Mouse (Mus musculus): ENCODE results near the gene Zic1. TPM values are rescaled to one million over a fixed set of nuclear protein-coding genes. Genes with fewer than 3 reads are reported as not detected.

The Zic1 gene
- polyA plus RNA-seq, 1 experiment from 2014 or later = 16.5 TPM

DNA sequence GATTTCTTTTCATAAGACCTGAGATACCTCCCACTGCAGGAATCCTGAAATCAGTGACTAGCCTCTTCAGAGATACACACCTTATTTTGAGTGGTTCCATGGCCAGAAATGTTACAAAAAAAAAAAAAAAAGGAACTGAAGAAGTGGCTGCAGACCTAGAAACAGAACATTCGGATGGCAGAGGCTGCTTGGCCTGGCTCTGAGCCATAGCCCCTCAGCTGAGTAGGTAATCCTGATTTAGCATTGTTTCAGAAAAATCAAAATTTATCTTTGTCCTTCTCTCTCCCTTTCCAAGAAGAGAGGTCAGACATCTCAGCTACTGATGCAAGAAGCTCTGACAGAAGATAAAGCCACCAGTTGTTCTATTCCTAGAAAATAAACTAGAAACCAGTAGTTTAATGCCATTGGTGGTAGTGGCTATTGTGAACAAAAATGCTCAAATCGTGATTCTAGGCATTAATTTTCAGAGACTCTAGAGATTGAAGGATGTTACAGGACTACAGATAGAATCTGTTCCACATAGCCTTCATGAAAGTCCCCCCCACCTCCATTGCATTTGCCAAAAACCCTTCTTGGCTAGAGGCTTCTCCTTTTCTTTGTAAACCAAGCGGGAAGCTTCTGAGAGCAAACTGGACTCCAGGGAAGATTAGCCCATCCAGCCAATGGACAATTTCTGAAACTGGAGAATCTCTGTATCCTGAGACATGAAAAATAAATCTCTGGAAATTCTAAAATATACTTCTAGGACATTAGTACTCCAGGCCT lies 8.4 kb upstream of the Zic1 start:
- H3K4me3 ChIP-seq = no peak overlapping the region
- peak overlapping the region; percentile 9; the same call in 1 of the 2 replicates for H3K9ac ChIP-seq
- no peaks in the 10 kb centered on the region for H3K36me3 ChIP-seq
- no peaks in the 10 kb centered on the region for H3K9me3 ChIP-seq
- no peak for ATAC-seq (ENCODE audit: low read depth)
- WGBS = 21% methylated on average over 3 of the region's 3 CpGs
- H3K27me3 ChIP-seq = peaks cover 93% of the 10 kb centered on the region
- peaks cover 31% of the 10 kb centered on the region for H3K4me1 ChIP-seq (replicated peaks)
- H3K4me2 ChIP-seq = peak overlapping the region; percentile 33; the same call in 1 of the 2 replicates
- H3K27ac ChIP-seq (replicated peaks) = peak overlapping the region; percentile 15

DNA sequence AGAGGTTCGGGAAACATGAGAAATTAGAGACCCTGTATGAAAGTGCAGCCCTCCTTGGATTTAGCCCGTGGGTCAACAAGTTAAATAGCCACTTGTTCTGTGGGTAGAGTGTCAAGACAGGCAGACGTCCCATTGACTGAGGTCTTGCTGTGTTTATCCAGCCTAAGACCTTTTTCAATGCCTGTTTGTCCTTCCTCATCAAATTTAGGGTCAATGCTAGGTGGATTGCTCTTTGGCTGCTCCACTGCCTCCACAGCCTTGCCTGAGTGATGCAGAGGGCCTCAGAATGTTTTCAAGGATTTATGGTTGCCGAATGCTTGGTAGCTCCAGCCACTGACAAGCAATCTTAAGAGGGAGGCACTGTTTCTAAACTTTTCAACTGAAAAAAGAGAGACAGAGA lies 6.0 kb upstream of the Zic1 start:
- Histone ChIP-seq H3K27ac (replicated peaks) (peak overlapping the region; percentile 99), H3K9me3 (no peaks in the 10 kb centered on the region), H3K27me3 (peaks cover 92% of the 10 kb centered on the region), H3K36me3 (no peaks in the 10 kb centered on the region), H3K4me3 (peak overlapping the region; percentile 40), H3K4me1 (replicated peaks) (peaks cover 15% of the 10 kb centered on the region; the same call in 1 of the 2 replicates), H3K4me2 (peak overlapping the region; percentile 57), H3K9ac (peak overlapping the region; percentile 74)
- 13% methylated on average over 4 of the region's 4 CpGs for WGBS
- no peak for ATAC-seq (ENCODE audit: low read depth)

DNA sequence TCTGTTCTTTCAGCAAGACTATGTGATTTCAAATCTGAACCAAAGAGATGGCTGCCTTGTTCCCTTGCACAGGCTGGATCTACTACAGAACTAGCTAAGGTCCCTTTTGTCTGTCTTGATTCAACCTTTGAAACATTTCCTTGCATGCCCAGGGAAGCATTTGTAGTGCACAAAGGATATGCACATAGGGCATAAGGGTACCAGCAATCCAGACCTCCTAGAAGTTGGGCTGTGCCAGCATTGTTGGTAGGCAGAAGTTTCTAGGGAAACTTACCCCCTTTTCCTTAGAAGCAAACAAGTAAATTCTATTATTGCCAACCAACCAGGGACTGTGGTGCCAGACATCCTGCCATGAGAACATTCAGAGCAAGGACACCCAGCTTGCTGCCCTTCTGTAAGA lies 5.4 kb upstream of the Zic1 start:
- no peaks in the 10 kb centered on the region for H3K36me3 ChIP-seq
- H3K9ac ChIP-seq = peak overlapping the region; percentile 74
- no peak for ATAC-seq (ENCODE audit: low read depth)
- H3K4me3 ChIP-seq = peak overlapping the region; percentile 40
- H3K27me3 ChIP-seq = peaks cover 88% of the 10 kb centered on the region
- H3K4me1 ChIP-seq (replicated peaks) = peaks cover 13% of the 10 kb centered on the region; the same call in 1 of the 2 replicates
- peak overlapping the region; percentile 57 for H3K4me2 ChIP-seq
- H3K9me3 ChIP-seq = no peaks in the 10 kb centered on the region
- H3K27ac ChIP-seq (replicated peaks) = peak overlapping the region; percentile 99

DNA sequence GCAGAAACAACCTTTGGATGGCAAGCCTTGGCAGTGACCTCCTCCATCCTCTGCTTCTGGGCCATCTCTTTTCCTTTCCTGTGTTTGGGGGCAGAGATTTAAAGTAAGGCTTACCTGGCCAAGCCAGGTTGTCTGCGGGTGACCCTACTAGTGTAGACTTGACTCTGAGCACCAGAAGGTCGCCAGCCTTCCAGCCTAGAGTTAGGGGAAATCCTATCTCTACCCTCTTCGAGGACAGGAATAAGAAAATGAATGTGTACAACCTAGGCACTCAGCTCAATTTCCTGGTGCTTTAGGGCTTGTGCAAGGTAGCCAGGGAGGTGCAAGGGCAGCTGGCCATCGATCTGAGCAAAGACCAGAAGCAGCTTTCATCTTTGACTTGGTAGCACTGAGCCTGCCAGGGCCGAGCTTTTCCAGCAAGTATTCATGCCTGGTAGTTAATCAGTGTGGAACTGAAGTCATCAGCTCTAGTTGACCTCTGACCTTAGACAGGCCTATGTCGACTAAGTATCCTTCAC lies 4.6 kb upstream of the Zic1 start:
- Histone ChIP-seq H3K4me2 (peak overlapping the region; percentile 57), H3K27ac (replicated peaks) (peak overlapping the region; percentile 99), H3K27me3 (peaks cover 80% of the 10 kb centered on the region)

DNA sequence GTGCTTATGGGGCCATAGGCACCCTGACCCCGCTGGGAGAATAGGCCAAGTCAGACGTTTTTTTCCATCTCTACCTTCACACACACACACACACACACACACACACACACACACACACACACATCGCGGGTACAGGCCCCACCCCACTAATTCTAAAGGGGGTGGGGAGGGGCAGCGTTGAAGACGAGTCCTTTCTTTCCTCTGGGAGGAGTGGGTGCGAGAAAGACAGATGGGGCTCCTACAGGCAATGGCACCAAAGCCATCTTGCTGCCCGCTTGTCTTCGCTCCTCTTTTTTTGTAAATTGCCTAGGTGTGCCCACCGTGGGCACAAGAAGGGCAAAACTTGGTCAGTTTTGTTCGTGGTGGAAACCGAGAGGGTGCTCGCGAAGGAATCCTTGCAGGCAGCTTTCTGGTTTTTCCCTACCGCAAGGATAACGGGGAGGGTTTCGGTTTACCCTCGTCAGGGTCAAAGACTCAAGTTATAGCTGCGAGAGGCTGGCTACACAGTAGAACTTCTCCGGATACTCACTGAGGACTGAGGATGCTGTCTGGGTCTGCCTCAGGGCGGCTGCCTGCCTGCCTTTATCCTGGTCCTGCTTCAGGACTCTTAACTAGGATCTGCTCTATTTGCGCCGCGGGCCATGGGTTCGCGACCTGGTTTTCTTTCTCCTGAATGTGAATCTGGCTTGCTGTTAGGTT lies 3.8 kb upstream of the Zic1 start:
- peak overlapping the region; percentile 99 for H3K27ac ChIP-seq (replicated peaks)
- WGBS = 4% methylated on average over 26 of the region's 26 CpGs
- H3K27me3 ChIP-seq = peaks cover 73% of the 10 kb centered on the region

More for the DNA sequence above, 4.6 kb upstream of the Zic1 start:
- WGBS = 12% methylated on average over 6 of the region's 6 CpGs
- Histone ChIP-seq H3K9me3 (no peaks in the 10 kb centered on the region), H3K9ac (peak overlapping the region; percentile 74), H3K4me1 (replicated peaks) (peaks cover 13% of the 10 kb centered on the region; the same call in 1 of the 2 replicates), H3K4me3 (peak overlapping the region; percentile 40), H3K36me3 (no peaks in the 10 kb centered on the region)
- ATAC-seq (ENCODE audit: low read depth) = no peak

DNA sequence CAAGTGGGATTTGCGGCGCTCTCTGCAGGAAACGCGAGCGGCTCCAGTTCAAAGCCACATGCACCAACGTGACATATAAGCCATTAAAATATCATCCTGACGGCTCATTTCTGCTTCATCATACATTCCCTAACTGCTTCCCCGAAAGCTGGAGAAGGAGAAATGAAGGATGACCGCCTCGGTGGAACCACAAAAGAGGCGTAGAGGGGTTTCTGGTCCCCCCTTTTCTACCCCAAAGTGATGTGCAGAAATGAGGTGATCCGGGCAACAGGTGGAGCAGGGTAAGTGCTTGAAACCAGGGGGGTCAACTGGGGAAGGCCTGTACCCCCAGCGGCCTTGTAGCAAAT lies 3.3 kb upstream of the Zic1 start:
- H3K9me3 ChIP-seq = no peaks in the 10 kb centered on the region
- peak overlapping the region; percentile 99 for H3K27ac ChIP-seq (replicated peaks)
- 7% methylated on average over 13 of the region's 13 CpGs for WGBS
- peaks cover 69% of the 10 kb centered on the region for H3K27me3 ChIP-seq
- peak overlapping the region; percentile 74 for H3K9ac ChIP-seq
- peak overlapping the region; percentile 40 for H3K4me3 ChIP-seq
- ATAC-seq (ENCODE audit: low read depth) = no peak
- peak overlapping the region; percentile 57 for H3K4me2 ChIP-seq
- peaks cover 2% of the 10 kb centered on the region; the same call in 1 of the 2 replicates for H3K36me3 ChIP-seq
- H3K4me1 ChIP-seq (replicated peaks) = peaks cover 13% of the 10 kb centered on the region; the same call in 1 of the 2 replicates

More for the DNA sequence above, 3.8 kb upstream of the Zic1 start:
- Histone ChIP-seq H3K36me3 (no peaks in the 10 kb centered on the region), H3K4me1 (replicated peaks) (peaks cover 13% of the 10 kb centered on the region; the same call in 1 of the 2 replicates), H3K4me3 (peak overlapping the region; percentile 40), H3K9me3 (no peaks in the 10 kb centered on the region), H3K9ac (peak overlapping the region; percentile 74), H3K4me2 (peak overlapping the region; percentile 57)
- ATAC-seq (ENCODE audit: low read depth) = no peak

DNA sequence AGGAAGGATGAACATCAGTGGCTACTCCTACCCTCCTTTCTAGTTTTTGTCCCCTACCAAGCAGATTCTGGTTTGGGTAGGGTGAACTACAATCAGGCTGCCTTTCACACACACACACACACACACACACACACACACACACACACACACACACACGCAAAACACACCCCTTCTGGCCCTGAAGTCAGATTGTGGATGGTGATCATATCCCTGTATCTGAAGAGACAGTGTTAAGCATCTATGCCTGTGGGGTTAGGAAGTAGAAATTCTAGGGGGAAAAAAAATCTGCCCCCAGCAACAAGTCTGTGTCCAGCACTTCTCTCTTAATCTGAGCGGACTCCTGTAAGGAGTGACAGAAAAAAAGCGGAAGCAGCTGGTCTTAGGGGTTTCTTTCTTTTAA lies 2.5 kb upstream of the Zic1 start:
- WGBS = 6% methylated on average over 3 of the region's 3 CpGs
- Histone ChIP-seq H3K9ac (peak overlapping the region; percentile 74), H3K27ac (replicated peaks) (peak overlapping the region; percentile 99), H3K27me3 (peaks cover 72% of the 10 kb centered on the region), H3K4me2 (peak overlapping the region; percentile 57), H3K36me3 (peaks cover 4% of the 10 kb centered on the region; the same call in 1 of the 2 replicates), H3K9me3 (no peaks in the 10 kb centered on the region), H3K4me1 (replicated peaks) (peaks cover 13% of the 10 kb centered on the region; the same call in 1 of the 2 replicates), H3K4me3 (peak overlapping the region; percentile 40)
- ATAC-seq (ENCODE audit: low read depth) = no peak

DNA sequence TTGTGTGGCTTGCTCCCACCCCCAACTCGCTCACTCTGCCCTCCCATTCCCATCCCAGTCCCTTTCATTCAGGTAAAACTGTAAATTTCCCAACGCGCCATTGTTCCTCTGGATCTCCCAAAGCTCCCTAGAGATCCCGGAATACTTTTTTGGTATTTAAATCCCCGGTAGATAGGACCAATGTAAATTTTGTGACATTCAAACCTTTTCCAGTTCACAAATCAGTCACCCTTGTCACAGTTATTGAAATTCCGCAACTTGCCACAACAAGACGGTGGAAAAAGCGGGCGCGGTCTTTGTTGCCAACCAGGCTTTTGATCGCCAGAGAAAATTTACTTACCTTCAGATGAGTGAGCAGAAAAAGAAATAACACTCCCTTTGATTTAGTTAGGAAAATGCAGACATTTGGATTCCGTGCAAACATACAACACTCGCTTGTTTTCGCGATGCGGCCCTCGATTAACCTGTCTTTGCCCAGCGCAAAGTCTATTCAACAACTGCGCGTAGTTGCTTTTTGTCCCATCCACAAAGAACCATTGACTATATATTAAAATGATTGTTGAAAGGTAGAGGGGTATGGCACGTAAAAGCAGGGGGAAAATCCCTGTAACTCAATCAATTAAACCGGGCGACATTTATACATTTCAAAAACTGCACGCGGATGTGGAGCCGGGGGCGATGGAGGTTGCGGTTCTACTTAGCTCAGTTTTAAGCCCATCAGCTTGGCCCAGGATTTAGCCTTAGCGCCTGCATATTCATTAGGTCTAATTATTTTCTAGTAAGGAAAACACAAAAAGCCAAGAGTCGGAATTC lies 1.6 kb upstream of the Zic1 start:
- Histone ChIP-seq H3K4me3 (peak overlapping the region; percentile 72), H3K9me3 (no peaks in the 10 kb centered on the region), H3K4me2 (peak overlapping the region; percentile 57), H3K4me1 (replicated peaks) (peaks cover 13% of the 10 kb centered on the region; the same call in 1 of the 2 replicates), H3K27me3 (peaks cover 69% of the 10 kb centered on the region), H3K9ac (peak overlapping the region; percentile 73), H3K27ac (replicated peaks) (peak overlapping the region; percentile 99), H3K36me3 (peaks cover 4% of the 10 kb centered on the region)
- ATAC-seq (ENCODE audit: low read depth) = no peak
- WGBS = 1% methylated on average over 30 of the region's 30 CpGs

DNA sequence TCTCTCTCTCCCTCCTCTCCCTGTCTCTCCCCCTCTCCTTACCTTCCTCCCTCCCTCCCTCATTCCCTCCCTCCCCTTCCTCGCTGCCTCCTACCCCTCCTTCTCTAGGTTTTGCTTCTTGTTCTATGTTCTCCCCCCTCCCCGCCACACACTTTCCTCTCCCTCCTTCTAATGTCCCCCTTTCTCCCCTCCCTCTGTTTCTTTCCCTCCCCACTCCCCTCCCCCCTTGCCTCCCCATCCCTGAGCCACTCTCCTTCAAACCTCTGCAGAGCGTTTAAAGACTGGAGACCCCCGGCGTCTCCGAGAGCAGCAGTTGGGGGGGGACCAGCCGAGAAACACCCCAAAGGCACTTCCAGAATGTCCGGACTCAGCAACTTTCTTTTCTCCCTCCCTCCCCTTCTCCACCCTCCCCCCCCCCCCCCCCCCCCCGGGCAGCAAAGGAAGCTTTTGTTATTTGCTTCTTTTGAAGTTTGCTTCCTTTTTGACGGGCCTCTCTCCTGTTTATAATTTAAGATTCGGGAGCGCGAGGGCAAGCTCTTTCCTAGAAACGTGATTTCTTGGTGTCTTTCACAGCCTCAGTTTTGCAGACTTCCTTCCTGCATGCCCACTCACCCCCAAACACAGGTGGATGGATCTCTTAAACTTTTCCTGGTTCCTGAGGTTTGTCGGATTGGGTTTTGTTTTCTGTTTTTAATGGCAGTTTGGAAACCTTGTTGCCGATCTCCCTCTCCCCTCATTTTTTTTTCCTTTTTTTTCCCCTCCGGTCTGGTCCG lies 802 bp upstream of the Zic1 start:
- H3K9me3 ChIP-seq = no peaks in the 10 kb centered on the region
- H3K4me2 ChIP-seq = peak overlapping the region; percentile 57
- H3K27ac ChIP-seq (replicated peaks) = peak overlapping the region; percentile 99
- H3K4me3 ChIP-seq = peak overlapping the region; percentile 72
- peaks cover 61% of the 10 kb centered on the region for H3K27me3 ChIP-seq
- peaks cover 12% of the 10 kb centered on the region for H3K36me3 ChIP-seq
- H3K9ac ChIP-seq = peak overlapping the region; percentile 73
- 0% methylated on average over 15 of the region's 18 CpGs for WGBS
- peak; percentile 34 for ATAC-seq (ENCODE audit: low read depth)
- H3K4me1 ChIP-seq (replicated peaks) = peaks cover 10% of the 10 kb centered on the region; the same call in 1 of the 2 replicates

DNA sequence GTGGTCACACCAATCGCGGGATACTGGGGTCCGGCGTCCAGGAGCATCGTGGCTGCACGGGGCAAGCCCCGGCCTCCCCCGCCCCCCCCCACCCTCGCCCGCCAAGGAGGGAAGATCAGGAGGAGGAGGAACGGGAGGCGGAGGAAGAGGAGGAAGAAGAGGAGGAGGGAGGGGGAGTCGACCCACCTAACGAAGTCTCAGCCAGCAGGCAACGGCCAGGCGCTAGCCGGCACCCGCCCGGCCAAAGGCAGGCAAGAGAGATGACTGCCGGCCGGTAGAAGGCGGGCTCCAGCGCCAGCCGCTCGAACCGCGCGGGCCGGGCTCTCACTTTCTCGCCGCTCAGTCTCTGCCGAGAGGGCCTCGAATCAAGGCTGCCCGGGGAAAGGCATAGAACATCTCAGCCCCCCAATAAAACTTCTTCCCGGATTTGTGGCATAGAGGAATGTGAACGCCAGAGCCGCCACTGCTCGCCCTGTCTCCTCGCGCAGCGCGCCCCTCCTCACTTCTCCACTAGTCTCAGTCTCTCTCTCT lies 574 bp downstream of the Zic1 start:
- Histone ChIP-seq H3K36me3 (peaks cover 13% of the 10 kb centered on the region), H3K4me1 (replicated peaks) (peaks cover 7% of the 10 kb centered on the region; the same call in 1 of the 2 replicates), H3K4me2 (peak overlapping the region; percentile 57), H3K4me3 (peak overlapping the region; percentile 72), H3K9ac (peak overlapping the region; percentile 98), H3K9me3 (no peaks in the 10 kb centered on the region), H3K27me3 (peaks cover 51% of the 10 kb centered on the region), H3K27ac (replicated peaks) (peak overlapping the region; percentile 99)
- ATAC-seq (ENCODE audit: low read depth) = peak; percentile 26
- WGBS = under 1% methylated on average over 40 of the region's 42 CpGs

All from neural tube, embryonic 13.5 days (tissue).